ENCODE assay signal across 8 mouse cellular contexts in the genomic region with DNA sequence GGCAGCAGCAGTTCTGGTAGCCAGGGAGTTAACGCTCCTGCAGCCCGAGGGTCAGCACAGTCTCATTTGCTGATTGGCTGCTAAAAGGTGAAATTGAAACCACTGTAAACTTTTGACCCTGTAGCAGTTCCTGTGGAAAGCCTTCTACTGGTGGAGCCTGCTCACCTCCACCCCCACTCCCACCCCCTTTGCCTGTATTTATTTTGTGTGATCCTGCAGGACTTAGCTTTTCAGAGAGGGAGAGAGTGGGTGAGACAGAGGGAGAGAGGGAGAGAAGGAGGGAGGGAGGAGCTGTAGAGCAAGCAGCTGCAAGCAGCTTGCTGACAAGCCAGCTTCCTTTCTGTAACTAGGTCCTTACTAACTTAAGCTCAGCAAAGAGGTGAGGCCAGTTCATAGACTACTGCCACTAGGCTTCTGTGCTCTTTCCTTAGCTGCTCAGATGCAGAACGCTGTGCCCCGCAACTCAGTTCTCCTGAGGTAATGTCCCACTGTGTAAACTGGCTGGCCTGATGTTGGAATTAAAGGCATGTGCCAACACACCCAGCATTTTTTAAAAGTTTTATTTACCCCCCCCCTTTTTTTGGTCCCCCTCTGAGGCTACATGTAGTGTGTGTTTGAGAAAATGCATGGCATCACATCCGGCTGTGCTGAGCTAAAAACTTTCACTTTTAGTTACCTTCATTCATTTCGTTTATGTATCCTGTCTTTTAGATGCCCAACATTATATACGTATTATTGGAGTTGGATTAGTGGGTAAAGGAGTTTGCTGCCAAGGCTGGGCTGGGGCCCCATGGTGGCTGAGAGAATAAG. TPM values are rescaled to one million over a fixed set of nuclear protein-coding genes. Genes with fewer than 3 reads are reported as not detected.
DNase-seq lines count a peak whose midpoint lies in the region; ATAC-seq lines count a peak whose summit lies in the region.

No protein-coding gene starts in this region.

- peak; percentile 61 for DNase-seq in 3134 (ENCODE audit: extremely low read depth, insufficient read length, low spot score)
- DNase-seq in ZHBTc4 (ENCODE audit: low read depth, low spot score): peak; percentile 59
- DNase-seq in fibroblast of lung, adult 2 months (ENCODE audit: low read depth): peak; percentile 54
- peak; percentile 79 to 80 for DNase-seq in heart, postnatal 10 days
- peak; percentile 71 to 85 for DNase-seq in kidney, postnatal 36 days
- peak; percentile 85 for DNase-seq in skeletal muscle tissue, adult 2 months (ENCODE audit: low read depth, low spot score)
- DNase-seq in layer of hippocampus, postnatal 25 days (ENCODE audit: extremely low spot score in 1 of 2, low spot score in 1 of 2): no peak

- ATAC-seq in megakaryocyte, adult 5-6 weeks (ENCODE audit: poor library complexity, severe bottlenecking): peak; percentile 84

- intact Hi-C loops in heart, postnatal 10 days (cut with DNase I): loop anchor here (2.0 to 5.0 kb wide), 2 partner anchors 21 to 34 kb away; no protein-coding TSS in a partner anchor

RNA-seq across cellular contexts. Expression of gene Ncoa3, which starts 38.9 kb away (rescaled TPM):
- total RNA-seq in heart, postnatal 10 days (2021): 10 to 100 TPM; 27.6 to 28.4 TPM
- total RNA-seq in megakaryocyte, adult 5-6 weeks (2015): 50.7 and 54.8 TPM in 2 replicates
- total RNA-seq in megakaryocyte, adult 5-6 weeks (2017): 55.7 and 59.8 TPM in 2 replicates
- total RNA-seq in layer of hippocampus, postnatal 25 days (2021): 10 to 100 TPM; 29.7 to 34.3 TPM

Comparison
In these comparisons a context has a peak if more than half of its experiments do, and no peak if none do; other contexts are left out.
1. DNase-seq: peak in 3134 (single experiment), ZHBTc4 (single experiment), fibroblast of lung, adult 2 months (single experiment), heart, postnatal 10 days (2 of 2), kidney, postnatal 36 days (2 of 2) and skeletal muscle tissue, adult 2 months (single experiment); none in layer of hippocampus, postnatal 25 days (0 of 2).